Mouse (Mus musculus) liver, embryonic 14.5 days (tissue): ENCODE data around the gene Smpd1.

Source experiments
- CTCF ChIP-seq: IDR thresholded peaks from 2 replicates; pipeline ENCODE4 v1.5.1; 2016; ENCODE audit warnings: antibody characterized with exemption, low read depth, control low read depth
- EP300 ChIP-seq: IDR thresholded peaks from 2 replicates; pipeline ENCODE4 v1.6.1; 2016; ENCODE audit warnings: antibody characterized with exemption, low read depth

- TF ChIP-seq CTCF (peak; percentile 20; the same call in 1 of the 2 replicates), EP300 (no peak)
Measured at GRCm38 (mm10) chr7:105534162-105534561, 20.0 kb upstream of the Smpd1 start.
